Mouse (Mus musculus): ENCODE results near the gene Pafah1b2. TPM values are rescaled to one million over a fixed set of nuclear protein-coding genes. Genes with fewer than 3 reads are reported as not detected.

Pafah1b2 gene
- 26.8 and 29.3 TPM in 2 replicates for polyA plus RNA-seq (2012; rRNA removed)

GRCm38 (mm10) chr9:46012091-46013008 lies at the start of gene Pafah1b2, which contains the start of gene Sik3:
Gene Pafah1b2, minus strand, starts transcription at chr9:46012690.
Gene Sik3, plus strand, starts transcription at chr9:46012820.

GRCm38 (mm10) chr9:45955107-45955963 lies 57.2 kb downstream of the Pafah1b2 start, which contains the start of gene Sidt2:
Gene Sidt2, minus strand, starts transcription at chr9:45955258.

DNA sequence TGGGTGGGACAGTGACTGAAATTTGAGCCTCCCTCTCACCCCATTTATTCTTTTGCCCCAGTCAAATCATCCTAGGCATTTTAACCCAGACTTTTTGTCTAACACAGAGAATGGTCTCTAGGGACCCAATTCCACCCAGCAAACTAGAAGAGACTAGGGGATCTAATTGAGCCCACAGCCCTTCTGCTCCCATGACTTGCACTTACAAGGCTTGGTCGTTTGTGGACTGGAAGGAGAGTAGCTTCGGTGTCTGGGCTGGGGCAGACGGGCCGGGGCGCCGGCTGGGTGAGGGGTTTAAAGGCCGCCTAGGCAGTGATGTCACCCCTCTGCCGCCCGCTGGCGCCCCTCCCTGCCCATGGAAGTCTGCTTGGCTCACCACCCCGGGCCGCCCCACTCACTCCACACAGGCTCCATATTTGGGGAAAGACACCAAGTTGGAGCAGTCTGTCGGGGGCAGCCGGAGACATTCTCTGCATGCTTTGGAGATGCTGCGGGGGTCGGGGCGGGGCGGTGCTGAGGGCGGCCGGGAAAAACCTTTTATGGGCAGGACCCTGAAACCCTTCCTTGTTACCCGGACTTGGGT lies 76.8 kb downstream of the Pafah1b2 start, which contains the start of gene Tagln:
Gene Tagln (minus strand): TSS at position 431 of the 583 bp plus-strand sequence.

Other genes with a start within 250 kb of the Pafah1b2 start
- gene Cep164, start 184.0 kb downstream of the Pafah1b2 start, polyA plus RNA-seq (2012; rRNA removed): 4.5 and 5.2 TPM in 2 replicates
- 3.1 and 3.4 TPM in 2 replicates for gene Bace1, start 174.1 kb downstream of the Pafah1b2 start, polyA plus RNA-seq (2012; rRNA removed)
- gene Pcsk7, start 106.2 kb downstream of the Pafah1b2 start, polyA plus RNA-seq (2012; rRNA removed): 6.8 and 7.9 TPM in 2 replicates
- 6.4 and 7.3 TPM in 2 replicates for gene Rnf214, start 105.8 kb downstream of the Pafah1b2 start, polyA plus RNA-seq (2012; rRNA removed)
- 5.2 and 6.7 TPM in 2 replicates for gene Tagln, start 76.6 kb downstream of the Pafah1b2 start, polyA plus RNA-seq (2012; rRNA removed)
- 18.0 and 21.1 TPM in 2 replicates for gene Sidt2, start 57.4 kb downstream of the Pafah1b2 start, polyA plus RNA-seq (2012; rRNA removed)
- gene Sik3, start 130 bp upstream of the Pafah1b2 start, polyA plus RNA-seq (2012; rRNA removed): 2.6 and 3.3 TPM in 2 replicates
- 1,197 and 1,407 TPM in 2 replicates for gene Apoa1, start 215.9 kb upstream of the Pafah1b2 start, polyA plus RNA-seq (2012; rRNA removed)
- 1.7 and 2.7 TPM in 2 replicates for gene Apoc3, start 222.9 kb upstream of the Pafah1b2 start, polyA plus RNA-seq (2012; rRNA removed)
- gene Apoa4, start 228.0 kb upstream of the Pafah1b2 start, polyA plus RNA-seq (2012; rRNA removed): 0.35 and 0.53 TPM in 2 replicates

Measured in liver, embryonic 14 days (tissue).